Mouse (Mus musculus) heart, adult 2 months (tissue): ENCODE results near the gene Sept10. TPM values are rescaled to one million over a fixed set of nuclear protein-coding genes. Genes with fewer than 3 reads are reported as not detected.

Experiments used
- DNase-seq, 2 experiments: peaks; one replicate each; pipeline ENCODE4 v3.0.0; 2021
- H3K27ac ChIP-seq: fragments of 200-600 bp; 2 replicates; pipeline ENCODE4 v1.8.1; 2022
- H3K27me3 ChIP-seq: fragments of 200-500 bp; 2 replicates; pipeline ENCODE4 v1.6.1; 2012; ENCODE audit warnings: mild to moderate bottlenecking, low read length, inconsistent platforms, mixed read lengths; ENCODE audit not compliant: control insufficient read depth, insufficient read depth
- H3K36me3 ChIP-seq: fragments of 200-500 bp; 2 replicates; pipeline ENCODE4 v1.6.1; 2012; ENCODE audit warnings: low read length, inconsistent platforms; ENCODE audit not compliant: control insufficient read depth, insufficient read depth
- H3K4me1 ChIP-seq: fragments of 200-500 bp; 2 replicates; pipeline ENCODE4 v1.6.1; 2011; ENCODE audit warnings: low read length; ENCODE audit not compliant: control insufficient read depth, insufficient read depth
- H3K4me3 ChIP-seq: fragments of 200-600 bp; 2 replicates; pipeline ENCODE4 v1.8.1; 2022
- H3K79me2 ChIP-seq: fragments of 200-500 bp; replicated peaks from 2 replicates; pipeline ENCODE4 v1.6.1; 2012; ENCODE audit warnings: mild to moderate bottlenecking, inconsistent platforms, low read length, moderate library complexity, mixed read lengths; ENCODE audit not compliant: control insufficient read depth, insufficient read depth
- H3K9ac ChIP-seq: fragments of 200-500 bp; 2 replicates; pipeline ENCODE4 v1.6.1; 2012; ENCODE audit warnings: low read depth, mild to moderate bottlenecking, control low read depth, inconsistent platforms, low read length, mixed read lengths
- CTCF ChIP-seq: fragments of 200-600 bp; IDR thresholded peaks from 2 replicates; pipeline ENCODE4 v1.8.1; 2022; ENCODE audit warnings: antibody characterized with exemption, mild to moderate bottlenecking, moderate library complexity
- EP300 ChIP-seq: fragments of 200-500 bp; IDR thresholded peaks from 2 replicates; pipeline ENCODE4 v1.6.1; 2011; ENCODE audit warnings: low read depth, low read length, control low read depth; ENCODE audit not compliant: insufficient read depth
- POLR2A ChIP-seq: fragments of 200-500 bp; IDR thresholded peaks from 2 replicates; pipeline ENCODE4 v1.6.1; 2011; ENCODE audit warnings: mild to moderate bottlenecking, low read depth, low read length, control low read depth; ENCODE audit not compliant: insufficient read depth
- WGBS: fragments of 180-500 bp; shearing (Covaris S2); methylation state at CpG from one replicate; pipeline ENCODE4 v1.1.7; 2018; 5-methylcytosine and 5-hydroxymethylcytosine counted together
- intact Hi-C: fragments of 180-260 bp; cut with DNase I; formaldehyde crosslinking; loops from one replicate; pipeline ENCODE4 v1.15.1; 2025
- polyA plus RNA-seq: library from polyadenylated mRNA; depleted of rRNA; stranded (reverse); fragments of >200 nt; gene quantifications from 2 replicates; pipeline ENCODE4 v1.2.3, GENCODE M21; 2012
- total RNA-seq, 2 experiments: library from RNA; stranded (reverse); gene quantifications; 2 replicates each; pipeline ENCODE4 v1.2.3; 2021

Gene Sept10
- total and polyA plus RNA-seq, 3 experiments = 8.4 to 17.3 (median 15.2) TPM

DNA sequence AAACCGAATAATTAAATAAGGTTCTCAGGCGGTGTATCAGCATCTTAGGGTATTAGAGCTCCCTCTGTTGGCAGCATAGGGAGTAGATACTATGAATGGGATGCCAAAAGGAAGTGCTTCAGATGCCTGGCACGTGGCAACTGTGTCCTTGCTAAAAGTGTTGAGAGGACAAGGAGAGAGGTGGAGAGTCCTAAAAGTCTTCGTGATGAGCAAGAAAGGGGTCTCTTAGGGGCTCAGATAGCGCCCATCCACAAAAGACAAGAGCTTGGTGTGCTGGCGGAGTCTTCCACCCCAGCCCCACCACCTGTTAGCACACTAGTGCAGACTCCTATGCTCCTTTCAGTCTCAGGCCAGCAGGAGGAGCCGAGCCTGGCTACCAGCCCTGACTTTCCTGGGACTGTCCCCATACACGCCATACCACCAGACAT is 71.7 kb downstream of the Sept10 start:
- WGBS = 19% methylated on average over 8 of the region's 8 CpGs
- Histone ChIP-seq H3K79me2 (no peaks in the 10 kb centered on the region), H3K27me3 (no peaks in the 10 kb centered on the region), H3K4me1 (no peaks in the 10 kb centered on the region), H3K27ac (no peak overlapping the region), H3K4me3 (no peak overlapping the region), H3K36me3 (no peaks in the 10 kb centered on the region), H3K9ac (no peak overlapping the region)
- DNase-seq = peak; percentile 22 to 25
- intact Hi-C loops = loop anchor here (1.0 to 2.0 kb wide), 2 partner anchors 41 to 337 kb away; partner anchors contain the start of gene Sh3rf3
- no peak for TF ChIP-seq EP300
- TF ChIP-seq CTCF = peak; percentile 85
- no peak for TF ChIP-seq POLR2A

DNA sequence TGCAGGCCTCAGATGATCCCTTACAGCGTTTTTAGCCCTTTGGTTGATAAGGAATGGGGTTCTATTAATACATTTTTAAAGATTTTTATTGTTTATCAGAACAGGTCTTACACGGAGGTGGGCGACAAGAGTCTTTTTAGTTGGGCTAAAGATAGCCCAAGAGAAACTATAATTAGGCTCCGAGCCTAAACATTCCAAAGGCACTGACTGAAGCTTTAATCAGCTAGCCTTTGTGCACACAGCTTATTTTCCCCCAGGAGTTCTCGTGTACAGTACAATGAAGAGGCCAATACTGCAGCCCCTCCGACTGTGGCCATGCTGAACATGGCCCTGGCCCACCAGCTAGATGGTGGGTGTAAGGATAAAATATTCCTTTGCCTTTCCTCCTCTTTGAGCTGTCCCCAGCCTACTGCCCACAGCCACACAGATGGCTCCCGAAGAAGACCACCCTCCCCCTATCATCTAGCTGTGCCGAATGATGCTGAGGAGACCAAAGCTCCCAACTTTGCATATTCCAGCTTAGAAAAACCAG is 88.1 kb downstream of the Sept10 start:
- H3K27me3 ChIP-seq = no peaks in the 10 kb centered on the region
- no peak overlapping the region for H3K4me3 ChIP-seq
- DNase-seq = no peak
- H3K4me1 ChIP-seq = no peaks in the 10 kb centered on the region
- WGBS = 42% methylated on average over 8 of the region's 8 CpGs
- no peaks in the 10 kb centered on the region for H3K36me3 ChIP-seq
- no peaks in the 10 kb centered on the region for H3K79me2 ChIP-seq
- intact Hi-C loops = no loop called here
- TF ChIP-seq EP300 = no peak
- TF ChIP-seq CTCF = no peak
- no peak for TF ChIP-seq POLR2A
- no peak overlapping the region for H3K27ac ChIP-seq
- H3K9ac ChIP-seq = no peak overlapping the region

DNA sequence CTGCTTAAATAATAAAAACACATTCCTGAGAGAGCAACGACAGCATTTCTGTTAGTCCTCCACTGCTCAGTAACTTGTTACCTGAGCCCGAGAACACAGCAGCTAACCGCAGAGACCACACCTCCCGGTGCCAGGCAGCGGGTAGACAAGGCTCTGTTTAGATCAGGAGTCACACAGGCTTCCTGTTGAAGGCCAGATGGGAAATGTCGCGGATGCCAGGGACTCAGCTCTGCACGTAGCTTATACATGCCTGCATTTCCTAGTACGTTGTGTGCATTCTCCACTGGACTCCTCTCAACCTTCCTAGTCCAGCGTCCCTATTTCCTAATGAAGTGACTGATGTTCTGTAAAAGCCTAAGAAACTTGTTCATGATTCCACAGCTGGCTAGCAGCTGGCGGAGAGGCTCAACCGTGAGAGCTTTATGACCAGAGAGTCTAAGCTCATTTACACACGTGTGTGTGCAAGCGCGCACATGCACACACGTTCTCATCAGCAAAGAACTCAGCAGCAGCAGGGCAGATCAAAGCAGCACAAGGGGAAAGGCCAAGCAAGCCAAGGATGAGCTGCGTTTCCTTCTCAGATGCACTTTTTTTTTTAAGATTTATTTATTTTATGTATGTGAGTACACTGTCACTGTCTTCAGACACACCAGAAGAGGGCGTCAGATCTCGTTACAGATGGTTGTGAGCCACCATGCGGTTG is 89.6 kb downstream of the Sept10 start:
- no peak for TF ChIP-seq EP300
- Histone ChIP-seq H3K4me1 (no peaks in the 10 kb centered on the region), H3K27me3 (no peaks in the 10 kb centered on the region), H3K79me2 (no peaks in the 10 kb centered on the region), H3K4me3 (no peak overlapping the region), H3K36me3 (no peaks in the 10 kb centered on the region), H3K9ac (no peak overlapping the region), H3K27ac (no peak overlapping the region)
- intact Hi-C loops = no loop called here
- no peak for DNase-seq
- 51% methylated on average over 20 of the region's 20 CpGs for whole genome bisulfite sequencing

DNA sequence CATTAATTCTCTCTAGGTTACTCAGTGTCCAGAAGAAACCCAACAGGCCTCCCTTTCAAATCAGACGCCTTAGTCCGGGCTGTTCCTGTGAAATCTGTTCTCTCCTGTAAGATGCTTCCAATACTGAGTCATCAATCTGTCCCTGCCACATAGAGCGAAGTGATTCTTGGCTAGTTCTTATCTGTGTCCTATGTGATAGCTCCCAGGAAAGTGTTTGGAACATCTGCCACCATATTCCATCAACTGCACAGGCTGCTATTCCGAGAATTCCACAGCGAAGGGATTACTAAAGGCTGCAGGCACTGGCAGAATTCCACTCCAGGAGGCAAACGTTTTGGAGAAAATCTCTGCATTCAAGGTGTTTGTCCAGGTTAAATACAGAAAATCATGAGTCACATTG is 94.0 kb downstream of the Sept10 start:
- Histone ChIP-seq H3K36me3 (no peaks in the 10 kb centered on the region), H3K27me3 (no peaks in the 10 kb centered on the region), H3K4me3 (no peak overlapping the region), H3K4me1 (no peaks in the 10 kb centered on the region), H3K79me2 (no peaks in the 10 kb centered on the region), H3K9ac (no peak overlapping the region), H3K27ac (no peak overlapping the region)
- intact Hi-C loops = no loop called here
- 34% methylated on average over 6 of the region's 6 CpGs for WGBS
- no peak for DNase-seq
- no peak for TF ChIP-seq CTCF
- no peak for TF ChIP-seq POLR2A
- no peak for TF ChIP-seq EP300

DNA sequence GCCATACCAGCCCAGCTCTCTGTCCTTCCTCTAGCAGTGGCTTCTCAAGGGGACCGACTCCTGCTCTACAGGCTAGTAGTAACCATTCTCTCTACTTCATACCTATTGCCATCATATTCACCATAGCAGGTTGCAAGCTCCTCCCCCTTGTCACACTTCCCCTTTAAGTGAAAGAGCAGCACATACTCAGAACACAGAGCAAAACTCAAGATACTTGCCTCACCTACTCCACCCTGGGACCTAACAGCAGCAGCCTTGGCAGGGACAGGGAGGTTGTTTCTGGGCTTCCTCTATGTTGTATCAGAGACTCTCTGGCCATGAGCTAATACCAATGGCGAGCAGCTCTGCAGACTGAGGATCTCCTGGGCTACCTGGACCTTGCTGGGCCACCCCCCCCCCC is 96.2 kb downstream of the Sept10 start:
- Histone ChIP-seq H3K9ac (no peak overlapping the region), H3K4me1 (no peaks in the 10 kb centered on the region), H3K4me3 (no peak overlapping the region), H3K27ac (no peak overlapping the region), H3K79me2 (no peaks in the 10 kb centered on the region), H3K27me3 (no peaks in the 10 kb centered on the region), H3K36me3 (no peaks in the 10 kb centered on the region)
- DNase-seq = no peak
- WGBS = 78% methylated on average over 2 of the region's 2 CpGs
- TF ChIP-seq CTCF (no peak), POLR2A (no peak), EP300 (no peak)
- intact Hi-C loops = no loop called here

DNA sequence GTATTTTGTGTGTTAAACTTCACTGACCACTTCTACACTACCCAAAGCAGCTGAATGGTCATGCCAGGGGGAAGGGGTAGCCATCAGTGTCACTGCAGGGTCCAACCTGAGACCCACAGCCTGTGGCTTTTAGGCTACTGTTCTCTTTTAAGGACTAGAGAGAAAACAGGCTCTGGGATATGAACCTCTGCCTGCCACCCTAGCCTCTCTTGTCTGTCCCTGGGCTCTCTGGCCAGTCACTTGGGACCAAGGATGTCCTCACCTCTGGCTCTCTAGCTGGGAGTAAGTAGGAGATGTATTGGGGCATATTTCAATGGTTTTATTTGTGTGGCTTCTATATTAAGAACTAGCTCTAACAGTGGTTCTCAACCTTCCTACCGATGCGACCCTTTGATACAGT is 101.8 kb downstream of the Sept10 start:
- H3K27me3 ChIP-seq = no peaks in the 10 kb centered on the region
- H3K36me3 ChIP-seq = no peaks in the 10 kb centered on the region
- TF ChIP-seq POLR2A (no peak), CTCF (no peak), EP300 (no peak)
- H3K79me2 ChIP-seq = no peaks in the 10 kb centered on the region
- DNase-seq = no peak
- H3K27ac ChIP-seq = no peak overlapping the region
- H3K9ac ChIP-seq = no peak overlapping the region
- H3K4me1 ChIP-seq = no peaks in the 10 kb centered on the region
- no peak overlapping the region for H3K4me3 ChIP-seq
- 93% methylated on average over 2 of the region's 2 CpGs for WGBS
- intact Hi-C loops = no loop called here
